Mouse (Mus musculus) small intestine, adult 2 months (tissue): ENCODE measurements around the gene Git2.

Experiments used
- CTCF ChIP-seq: fragments of 200-500 bp; IDR thresholded peaks from 2 replicates; pipeline ENCODE4 v1.5.1; 2012; ENCODE audit warnings: low read depth, mild to moderate bottlenecking, control low read depth, inconsistent platforms, low read length, moderate library complexity, mixed read lengths; ENCODE audit not compliant: insufficient replicate concordance, insufficient read length; ENCODE audit errors: extremely low read depth
- POLR2A ChIP-seq: fragments of 200-500 bp; IDR thresholded peaks from 2 replicates; pipeline ENCODE4 v1.6.1; 2012; ENCODE audit warnings: low read depth, mild to moderate bottlenecking, control low read depth, inconsistent platforms, low read length, moderate library complexity

DNA sequence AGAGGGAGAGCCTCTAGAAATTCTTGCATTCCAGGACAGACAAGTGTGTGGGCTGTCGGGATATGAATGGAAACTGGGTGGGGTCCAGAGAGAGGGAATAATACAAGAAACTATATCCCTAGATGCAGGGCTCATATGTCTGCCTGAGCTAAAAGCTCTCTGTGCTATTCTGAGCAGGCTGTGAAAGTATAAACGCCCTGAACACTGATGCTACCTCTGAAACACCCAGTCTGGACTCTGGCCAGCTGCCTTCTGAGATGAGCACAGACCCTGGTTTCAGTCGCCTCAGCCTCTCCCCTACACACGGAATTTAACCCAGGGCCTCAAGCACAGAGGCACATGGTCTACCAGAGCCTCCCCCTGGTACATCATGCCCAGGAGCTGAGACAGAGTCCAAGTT lies 34.7 kb downstream of the Git2 start:
- no peak for TF ChIP-seq POLR2A
- no peak for TF ChIP-seq CTCF
